Mouse (Mus musculus) liver, adult 2 months (tissue): ENCODE data around the gene Ephx4. TPM values are rescaled to one million over a fixed set of nuclear protein-coding genes. Genes with fewer than 3 reads are reported as not detected.

Experiments used
- DNase-seq: peaks from one replicate; pipeline ENCODE4 v3.0.0-alpha.2; 2011; ENCODE audit warnings: low read depth, low spot score; ENCODE audit errors: extremely low read depth
- H3K27ac ChIP-seq: fragments of 200-500 bp; replicated peaks from 2 replicates; pipeline ENCODE4 v1.5.1; 2012; ENCODE audit warnings: low read depth, mild to moderate bottlenecking, control low read depth, inconsistent platforms, low read length; ENCODE audit not compliant: insufficient read depth
- H3K27me3 ChIP-seq: fragments of 200-500 bp; 2 replicates; pipeline ENCODE4 v1.6.1; 2012; ENCODE audit warnings: mild to moderate bottlenecking, moderate library complexity, low read length, inconsistent platforms; ENCODE audit not compliant: control insufficient read depth, insufficient read depth
- H3K36me3 ChIP-seq: fragments of 200-500 bp; 2 replicates; pipeline ENCODE4 v1.6.1; 2012; ENCODE audit warnings: low read length, inconsistent platforms; ENCODE audit not compliant: control insufficient read depth, insufficient read depth
- H3K4me1 ChIP-seq: fragments of 200-500 bp; 2 replicates; pipeline ENCODE4 v1.6.1; 2011; ENCODE audit warnings: low read length; ENCODE audit not compliant: control insufficient read depth, insufficient read depth
- H3K4me3 ChIP-seq: fragments of 200-500 bp; 2 replicates; pipeline ENCODE4 v1.5.1; 2011; ENCODE audit warnings: low read depth, mild to moderate bottlenecking, control low read depth, low read length, moderate library complexity; ENCODE audit not compliant: insufficient read depth
- H3K79me2 ChIP-seq: fragments of 200-500 bp; 2 replicates; pipeline ENCODE4 v1.6.1; 2012; ENCODE audit warnings: inconsistent platforms, mild to moderate bottlenecking, low read length, moderate library complexity; ENCODE audit not compliant: control insufficient read depth, insufficient read depth
- H3K9ac ChIP-seq: fragments of 200-500 bp; 2 replicates; pipeline ENCODE4 v1.6.1; 2012; ENCODE audit warnings: low read depth, mild to moderate bottlenecking, control low read depth, inconsistent platforms, low read length
- CTCF ChIP-seq: fragments of 200-500 bp; IDR thresholded peaks from 2 replicates; pipeline ENCODE4 v1.5.1; 2011; ENCODE audit warnings: low read depth, low read length, control low read depth
- POLR2A ChIP-seq: fragments of 200-500 bp; IDR thresholded peaks from 2 replicates; pipeline ENCODE4 v1.6.1; 2011; ENCODE audit warnings: low read length, control low read depth; ENCODE audit not compliant: insufficient read depth; ENCODE audit errors: extremely low read depth
- WGBS: fragments of 180-500 bp; shearing (Covaris S2); methylation state at CpG from one replicate; pipeline ENCODE4 v1.1.7; 2018; 5-methylcytosine and 5-hydroxymethylcytosine counted together
- polyA plus RNA-seq: library from polyadenylated mRNA; depleted of rRNA; stranded (reverse); fragments of >200 nt; gene quantifications from 2 replicates; pipeline ENCODE4 v1.2.3, GENCODE M21; 2012
- total RNA-seq: library from RNA; depleted of rRNA; stranded (reverse); fragments of >200 nt; gene quantifications from 2 replicates; pipeline ENCODE4 v1.2.3, GENCODE M21; 2014

Gene Ephx4
- total and polyA plus RNA-seq, 2 experiments, result 0.65 TPM; not detected in 1

- no peaks in the 10 kb centered on the region for H3K4me1 ChIP-seq
- no peak for DNase-seq
- no peak overlapping the region for H3K27ac ChIP-seq
- TF ChIP-seq CTCF, result no peak
- no peaks in the 10 kb centered on the region for H3K27me3 ChIP-seq
- H3K4me3 ChIP-seq, result no peak overlapping the region
- H3K79me2 ChIP-seq, result no peaks in the 10 kb centered on the region; the same call in 1 of the 2 replicates
- H3K36me3 ChIP-seq, result no peaks in the 10 kb centered on the region
- H3K9ac ChIP-seq, result no peak overlapping the region
- WGBS, result 92% methylated on average over 4 of the region's 4 CpGs
Measured at GRCm38 (mm10) chr5:107444251-107444650, 41.7 kb downstream of the Ephx4 start.

GRCm38 (mm10) chr5:107447977-107448376, 45.4 kb downstream of the Ephx4 start:
- WGBS, result 70% methylated on average over 4 of the region's 4 CpGs

GRCm38 (mm10) chr5:107448784-107449183, 46.2 kb downstream of the Ephx4 start:
- no peaks in the 10 kb centered on the region for H3K4me1 ChIP-seq
- no peak overlapping the region for H3K9ac ChIP-seq
- no peak for DNase-seq
- WGBS, result 100% methylated on average over 4 of the region's 4 CpGs
- no peaks in the 10 kb centered on the region for H3K27me3 ChIP-seq
- H3K27ac ChIP-seq, result no peak overlapping the region
- no peak overlapping the region for H3K4me3 ChIP-seq
- H3K79me2 ChIP-seq, result no peaks in the 10 kb centered on the region; the same call in 1 of the 2 replicates
- H3K36me3 ChIP-seq, result no peaks in the 10 kb centered on the region
- no peak for TF ChIP-seq CTCF
- TF ChIP-seq POLR2A, result no peak

More at GRCm38 (mm10) chr5:107447977-107448376, 45.4 kb downstream of the Ephx4 start:
- Histone ChIP-seq H3K4me1 (no peaks in the 10 kb centered on the region), H3K27ac (no peak overlapping the region), H3K9ac (no peak overlapping the region), H3K36me3 (no peaks in the 10 kb centered on the region), H3K27me3 (no peaks in the 10 kb centered on the region), H3K4me3 (no peak overlapping the region), H3K79me2 (no peaks in the 10 kb centered on the region; the same call in 1 of the 2 replicates)
- no peak for TF ChIP-seq POLR2A
- no peak for TF ChIP-seq CTCF
- DNase-seq, result peak; percentile 6

- no peaks in the 10 kb centered on the region for H3K4me1 ChIP-seq
- H3K27me3 ChIP-seq, result no peaks in the 10 kb centered on the region
- WGBS, result 94% methylated on average over 5 of the region's 5 CpGs
- TF ChIP-seq POLR2A (no peak), CTCF (no peak)
- no peak overlapping the region for H3K4me3 ChIP-seq
- H3K27ac ChIP-seq, result no peak overlapping the region
- no peaks in the 10 kb centered on the region for H3K36me3 ChIP-seq
- DNase-seq, result no peak
- no peaks in the 10 kb centered on the region; the same call in 1 of the 2 replicates for H3K79me2 ChIP-seq
- no peak overlapping the region for H3K9ac ChIP-seq
Measured at GRCm38 (mm10) chr5:107449620-107450019, 47.1 kb downstream of the Ephx4 start.

GRCm38 (mm10) chr5:107450299-107450698, 47.8 kb downstream of the Ephx4 start:
- TF ChIP-seq CTCF (no peak), POLR2A (no peak)
- Histone ChIP-seq H3K9ac (no peak overlapping the region), H3K4me1 (no peaks in the 10 kb centered on the region), H3K27ac (no peak overlapping the region), H3K79me2 (no peaks in the 10 kb centered on the region; the same call in 1 of the 2 replicates), H3K36me3 (no peaks in the 10 kb centered on the region), H3K4me3 (no peak overlapping the region), H3K27me3 (no peaks in the 10 kb centered on the region)
- DNase-seq, result no peak
- 97% methylated on average over 5 of the region's 5 CpGs for WGBS

GRCm38 (mm10) chr5:107462147-107463076, 59.9 kb downstream of the Ephx4 start:
- Histone ChIP-seq H3K27me3 (no peaks in the 10 kb centered on the region), H3K4me3 (no peak overlapping the region), H3K36me3 (no peaks in the 10 kb centered on the region), H3K9ac (no peak overlapping the region), H3K4me1 (no peaks in the 10 kb centered on the region), H3K27ac (no peak overlapping the region), H3K79me2 (no peaks in the 10 kb centered on the region)
- TF ChIP-seq POLR2A (no peak), CTCF (no peak)
- WGBS, result 96% methylated on average over 4 of the region's 4 CpGs
- DNase-seq, result no peak
